Mouse (Mus musculus): ENCODE measurements around the gene Tbc1d20. TPM values are rescaled to one million over a fixed set of nuclear protein-coding genes. Genes with fewer than 3 reads are reported as not detected.

The Tbc1d20 gene
- polyA plus RNA-seq, 1 experiment from 2014 or later = 22.6 TPM

GRCm38 (mm10) chr2:152335289-152335820 lies 41.7 kb downstream of the Tbc1d20 start:
- Histone ChIP-seq H3K27ac (replicated peaks) (no peak overlapping the region), H3K9me3 (ENCODE audit: control insufficient read depth, low read length) (no peaks in the 10 kb centered on the region), H3K4me2 (replicated peaks; ENCODE audit: low read depth) (no peak overlapping the region), H3K27me3 (ENCODE audit: control insufficient read depth, insufficient read depth, low read length) (no peaks in the 10 kb centered on the region), H3K4me3 (ENCODE audit: low read depth, low read length) (no peak overlapping the region), H3K4me1 (replicated peaks; ENCODE audit: control insufficient read depth, insufficient read depth) (no peaks in the 10 kb centered on the region; the same call in 1 of the 2 replicates), H3K36me3 (ENCODE audit: control insufficient read depth, insufficient read depth, low read length) (no peaks in the 10 kb centered on the region), H3K9ac (ENCODE audit: low read length) (no peak overlapping the region)
- WGBS = 49% methylated on average over 10 of the region's 11 CpGs
- DNase-seq (ENCODE audit: low spot score) = no peak
- no peak for ATAC-seq (ENCODE audit: low FRiP score, low TSS enrichment)
- TF ChIP-seq CTCF (IDR thresholded peaks at IDR 0.05; ENCODE audit: low read depth) = no peak
- TF ChIP-seq EP300 (optimal IDR thresholded peaks at IDR 0.05) = no peak

- Histone ChIP-seq H3K36me3 (ENCODE audit: control insufficient read depth, insufficient read depth, low read length) (no peaks in the 10 kb centered on the region), H3K4me3 (ENCODE audit: low read depth, low read length) (no peak overlapping the region), H3K27me3 (ENCODE audit: control insufficient read depth, insufficient read depth, low read length) (no peaks in the 10 kb centered on the region), H3K27ac (replicated peaks) (no peak overlapping the region), H3K4me1 (replicated peaks; ENCODE audit: control insufficient read depth, insufficient read depth) (no peaks in the 10 kb centered on the region), H3K4me2 (replicated peaks; ENCODE audit: low read depth) (no peak overlapping the region), H3K9me3 (ENCODE audit: control insufficient read depth, low read length) (no peaks in the 10 kb centered on the region), H3K9ac (ENCODE audit: low read length) (no peak overlapping the region)
- DNase-seq (ENCODE audit: low spot score) (no peak), ATAC-seq (ENCODE audit: low FRiP score, low TSS enrichment) (no peak)
- TF ChIP-seq EP300 (optimal IDR thresholded peaks at IDR 0.05) (no peak), CTCF (IDR thresholded peaks at IDR 0.05; ENCODE audit: low read depth) (no peak)
- 81% methylated on average over 1 of the region's 1 CpGs for WGBS
These were observed 43.2 kb downstream of the Tbc1d20 start for GRCm38 (mm10) chr2:152336856-152337255.

GRCm38 (mm10) chr2:152337591-152338212 lies 44.1 kb downstream of the Tbc1d20 start:
- DNase-seq (ENCODE audit: low spot score) (no peak), ATAC-seq (ENCODE audit: low FRiP score, low TSS enrichment) (no peak)
- TF ChIP-seq CTCF (IDR thresholded peaks at IDR 0.05; ENCODE audit: low read depth) = no peak
- no peak for TF ChIP-seq EP300 (optimal IDR thresholded peaks at IDR 0.05)
- no peak overlapping the region for H3K4me2 ChIP-seq (replicated peaks; ENCODE audit: low read depth)
- H3K9me3 ChIP-seq (ENCODE audit: control insufficient read depth, low read length) = no peaks in the 10 kb centered on the region
- WGBS = 82% methylated on average over 11 of the region's 11 CpGs
- H3K4me3 ChIP-seq (ENCODE audit: low read depth, low read length) = no peak overlapping the region
- H3K9ac ChIP-seq (ENCODE audit: low read length) = no peak overlapping the region
- H3K27ac ChIP-seq (replicated peaks) = no peak overlapping the region
- no peaks in the 10 kb centered on the region for H3K4me1 ChIP-seq (replicated peaks; ENCODE audit: control insufficient read depth, insufficient read depth)
- H3K36me3 ChIP-seq (ENCODE audit: control insufficient read depth, insufficient read depth, low read length) = no peaks in the 10 kb centered on the region
- no peaks in the 10 kb centered on the region for H3K27me3 ChIP-seq (ENCODE audit: control insufficient read depth, insufficient read depth, low read length)

GRCm38 (mm10) chr2:152338319-152338718 lies 44.7 kb downstream of the Tbc1d20 start:
- 83% methylated on average over 13 of the region's 13 CpGs for WGBS
- H3K4me3 ChIP-seq (ENCODE audit: low read depth, low read length) = no peak overlapping the region
- ATAC-seq (ENCODE audit: low FRiP score, low TSS enrichment) (no peak), DNase-seq (ENCODE audit: low spot score) (no peak)
- no peaks in the 10 kb centered on the region for H3K9me3 ChIP-seq (ENCODE audit: control insufficient read depth, low read length)
- TF ChIP-seq CTCF (IDR thresholded peaks at IDR 0.05; ENCODE audit: low read depth) (no peak), EP300 (optimal IDR thresholded peaks at IDR 0.05) (no peak)
- H3K4me2 ChIP-seq (replicated peaks; ENCODE audit: low read depth) = no peak overlapping the region
- no peak overlapping the region for H3K9ac ChIP-seq (ENCODE audit: low read length)
- no peaks in the 10 kb centered on the region for H3K36me3 ChIP-seq (ENCODE audit: control insufficient read depth, insufficient read depth, low read length)
- H3K27me3 ChIP-seq (ENCODE audit: control insufficient read depth, insufficient read depth, low read length) = no peaks in the 10 kb centered on the region
- H3K27ac ChIP-seq (replicated peaks) = no peak overlapping the region
- no peaks in the 10 kb centered on the region for H3K4me1 ChIP-seq (replicated peaks; ENCODE audit: control insufficient read depth, insufficient read depth)

- TF ChIP-seq CTCF (IDR thresholded peaks at IDR 0.05; ENCODE audit: low read depth) (no peak), EP300 (optimal IDR thresholded peaks at IDR 0.05) (no peak)
- no peak for ATAC-seq (ENCODE audit: low FRiP score, low TSS enrichment)
- Histone ChIP-seq H3K9me3 (ENCODE audit: control insufficient read depth, low read length) (no peaks in the 10 kb centered on the region), H3K4me3 (ENCODE audit: low read depth, low read length) (no peak overlapping the region), H3K4me1 (replicated peaks; ENCODE audit: control insufficient read depth, insufficient read depth) (no peaks in the 10 kb centered on the region; the same call in 1 of the 2 replicates), H3K27me3 (ENCODE audit: control insufficient read depth, insufficient read depth, low read length) (no peaks in the 10 kb centered on the region), H3K27ac (replicated peaks) (no peak overlapping the region), H3K9ac (ENCODE audit: low read length) (no peak overlapping the region), H3K36me3 (ENCODE audit: control insufficient read depth, insufficient read depth, low read length) (no peaks in the 10 kb centered on the region), H3K4me2 (replicated peaks; ENCODE audit: low read depth) (no peak overlapping the region)
- no peak for DNase-seq (ENCODE audit: low spot score)
- WGBS = 89% methylated on average over 22 of the region's 22 CpGs
These were observed 46.1 kb downstream of the Tbc1d20 start for GRCm38 (mm10) chr2:152339631-152340179.

Data from stomach, postnatal 0 days (tissue).